Mouse (Mus musculus): Measurements from ENCODE around the gene St6galnac3.

Gene St6galnac3

GRCm38 (mm10) chr3:153584836-153585235 lies 140.1 kb downstream of the St6galnac3 start:
- H3K36me3 ChIP-seq (ENCODE audit: control insufficient read depth, insufficient read depth, low read length, poor library complexity, severe bottlenecking) = no peaks in the 10 kb centered on the region
- H3K27me3 ChIP-seq (ENCODE audit: control insufficient read depth, insufficient read depth, low read length, poor library complexity, severe bottlenecking) = no peaks in the 10 kb centered on the region
- no peak for DNase-seq (ENCODE audit: low read depth, low spot score)

GRCm38 (mm10) chr3:153582065-153582464 lies 142.9 kb downstream of the St6galnac3 start:
- DNase-seq (ENCODE audit: low read depth, low spot score) = no peak
- Histone ChIP-seq H3K27me3 (ENCODE audit: control insufficient read depth, insufficient read depth, low read length, poor library complexity, severe bottlenecking) (no peaks in the 10 kb centered on the region), H3K36me3 (ENCODE audit: control insufficient read depth, insufficient read depth, low read length, poor library complexity, severe bottlenecking) (no peaks in the 10 kb centered on the region)

GRCm38 (mm10) chr3:153580625-153581024 lies 144.3 kb downstream of the St6galnac3 start:
- no peaks in the 10 kb centered on the region for H3K36me3 ChIP-seq (ENCODE audit: control insufficient read depth, insufficient read depth, low read length, poor library complexity, severe bottlenecking)
- no peak for DNase-seq (ENCODE audit: low read depth, low spot score)

GRCm38 (mm10) chr3:153580136-153580535 lies 144.8 kb downstream of the St6galnac3 start:
- Histone ChIP-seq H3K36me3 (ENCODE audit: control insufficient read depth, insufficient read depth, low read length, poor library complexity, severe bottlenecking) (no peaks in the 10 kb centered on the region), H3K27me3 (ENCODE audit: control insufficient read depth, insufficient read depth, low read length, poor library complexity, severe bottlenecking) (no peaks in the 10 kb centered on the region)
- no peak for DNase-seq (ENCODE audit: low read depth, low spot score)

More at GRCm38 (mm10) chr3:153580625-153581024, 144.3 kb downstream of the St6galnac3 start:
- H3K27me3 ChIP-seq (ENCODE audit: control insufficient read depth, insufficient read depth, low read length, poor library complexity, severe bottlenecking) = no peaks in the 10 kb centered on the region

GRCm38 (mm10) chr3:153577286-153577685 lies 147.7 kb downstream of the St6galnac3 start:
- Histone ChIP-seq H3K27me3 (ENCODE audit: control insufficient read depth, insufficient read depth, low read length, poor library complexity, severe bottlenecking) (no peaks in the 10 kb centered on the region), H3K36me3 (ENCODE audit: control insufficient read depth, insufficient read depth, low read length, poor library complexity, severe bottlenecking) (no peaks in the 10 kb centered on the region)
- no peak for DNase-seq (ENCODE audit: low read depth, low spot score)

- DNase-seq (ENCODE audit: low read depth, low spot score) = no peak
- Histone ChIP-seq H3K36me3 (ENCODE audit: control insufficient read depth, insufficient read depth, low read length, poor library complexity, severe bottlenecking) (no peaks in the 10 kb centered on the region), H3K27me3 (ENCODE audit: control insufficient read depth, insufficient read depth, low read length, poor library complexity, severe bottlenecking) (no peaks in the 10 kb centered on the region)
Measured at GRCm38 (mm10) chr3:153571152-153571551, 153.8 kb downstream of the St6galnac3 start.

- Histone ChIP-seq H3K36me3 (ENCODE audit: control insufficient read depth, insufficient read depth, low read length, poor library complexity, severe bottlenecking) (no peaks in the 10 kb centered on the region), H3K27me3 (ENCODE audit: control insufficient read depth, insufficient read depth, low read length, poor library complexity, severe bottlenecking) (no peaks in the 10 kb centered on the region)
- DNase-seq (ENCODE audit: low read depth, low spot score) = no peak
Measured at GRCm38 (mm10) chr3:153568815-153569214, 156.2 kb downstream of the St6galnac3 start.

GRCm38 (mm10) chr3:153567913-153568312 lies 157.1 kb downstream of the St6galnac3 start:
- no peaks in the 10 kb centered on the region for H3K27me3 ChIP-seq (ENCODE audit: control insufficient read depth, insufficient read depth, low read length, poor library complexity, severe bottlenecking)
- no peaks in the 10 kb centered on the region for H3K36me3 ChIP-seq (ENCODE audit: control insufficient read depth, insufficient read depth, low read length, poor library complexity, severe bottlenecking)
- no peak for DNase-seq (ENCODE audit: low read depth, low spot score)

- Histone ChIP-seq H3K36me3 (ENCODE audit: control insufficient read depth, insufficient read depth, low read length, poor library complexity, severe bottlenecking) (no peaks in the 10 kb centered on the region), H3K27me3 (ENCODE audit: control insufficient read depth, insufficient read depth, low read length, poor library complexity, severe bottlenecking) (no peaks in the 10 kb centered on the region)
- DNase-seq (ENCODE audit: low read depth, low spot score) = no peak
Measured at GRCm38 (mm10) chr3:153567512-153567911, 157.5 kb downstream of the St6galnac3 start.

- peak; percentile 61 for DNase-seq (ENCODE audit: low read depth, low spot score)
- Histone ChIP-seq H3K27me3 (ENCODE audit: control insufficient read depth, insufficient read depth, low read length, poor library complexity, severe bottlenecking) (no peaks in the 10 kb centered on the region), H3K36me3 (ENCODE audit: control insufficient read depth, insufficient read depth, low read length, poor library complexity, severe bottlenecking) (no peaks in the 10 kb centered on the region)
Measured at GRCm38 (mm10) chr3:153566100-153566499, 158.9 kb downstream of the St6galnac3 start.

GRCm38 (mm10) chr3:153560897-153561296 lies 164.1 kb downstream of the St6galnac3 start:
- Histone ChIP-seq H3K36me3 (ENCODE audit: control insufficient read depth, insufficient read depth, low read length, poor library complexity, severe bottlenecking) (no peaks in the 10 kb centered on the region), H3K27me3 (ENCODE audit: control insufficient read depth, insufficient read depth, low read length, poor library complexity, severe bottlenecking) (no peaks in the 10 kb centered on the region)
- no peak for DNase-seq (ENCODE audit: low read depth, low spot score)

GRCm38 (mm10) chr3:153559586-153559985 lies 165.4 kb downstream of the St6galnac3 start:
- no peak for DNase-seq (ENCODE audit: low read depth, low spot score)
- H3K36me3 ChIP-seq (ENCODE audit: control insufficient read depth, insufficient read depth, low read length, poor library complexity, severe bottlenecking) = no peaks in the 10 kb centered on the region
- H3K27me3 ChIP-seq (ENCODE audit: control insufficient read depth, insufficient read depth, low read length, poor library complexity, severe bottlenecking) = no peaks in the 10 kb centered on the region

- Histone ChIP-seq H3K27me3 (ENCODE audit: control insufficient read depth, insufficient read depth, low read length, poor library complexity, severe bottlenecking) (no peaks in the 10 kb centered on the region), H3K36me3 (ENCODE audit: control insufficient read depth, insufficient read depth, low read length, poor library complexity, severe bottlenecking) (no peaks in the 10 kb centered on the region)
- no peak for DNase-seq (ENCODE audit: low read depth, low spot score)
Measured at GRCm38 (mm10) chr3:153556621-153557020, 168.4 kb downstream of the St6galnac3 start.

GRCm38 (mm10) chr3:153553712-153554111 lies 171.3 kb downstream of the St6galnac3 start:
- no peaks in the 10 kb centered on the region for H3K27me3 ChIP-seq (ENCODE audit: control insufficient read depth, insufficient read depth, low read length, poor library complexity, severe bottlenecking)
- no peak for DNase-seq (ENCODE audit: low read depth, low spot score)

GRCm38 (mm10) chr3:153553226-153553625 lies 171.7 kb downstream of the St6galnac3 start:
- Histone ChIP-seq H3K27me3 (ENCODE audit: control insufficient read depth, insufficient read depth, low read length, poor library complexity, severe bottlenecking) (no peaks in the 10 kb centered on the region), H3K36me3 (ENCODE audit: control insufficient read depth, insufficient read depth, low read length, poor library complexity, severe bottlenecking) (no peaks in the 10 kb centered on the region)
- DNase-seq (ENCODE audit: low read depth, low spot score) = no peak

More at GRCm38 (mm10) chr3:153553712-153554111, 171.3 kb downstream of the St6galnac3 start:
- H3K36me3 ChIP-seq (ENCODE audit: control insufficient read depth, insufficient read depth, low read length, poor library complexity, severe bottlenecking) = no peaks in the 10 kb centered on the region

GRCm38 (mm10) chr3:153546936-153547683 lies 177.9 kb downstream of the St6galnac3 start:
- no peak for DNase-seq (ENCODE audit: low read depth, low spot score)
- H3K27me3 ChIP-seq (ENCODE audit: control insufficient read depth, insufficient read depth, low read length, poor library complexity, severe bottlenecking) = no peaks in the 10 kb centered on the region

More at GRCm38 (mm10) chr3:153546936-153547683, 177.9 kb downstream of the St6galnac3 start:
- no peaks in the 10 kb centered on the region for H3K36me3 ChIP-seq (ENCODE audit: control insufficient read depth, insufficient read depth, low read length, poor library complexity, severe bottlenecking)

Data from splenic B cell, adult 2 months (primary cell).